In genomic region chr5:30072825-30073821, GRCm38 (mm10) we compare ENCODE assay signal across 8 mouse cellular contexts. TPM values are rescaled to one million over a fixed set of nuclear protein-coding genes. Genes with fewer than 3 reads are reported as not detected.
A peak's percentile ranks its signal among the peaks of the same experiment; 100 is the strongest.
DNase-seq lines count a peak whose midpoint lies in the region; ATAC-seq lines count a peak whose summit lies in the region.

Gene Tyms, minus strand, starts transcription at chr5:30073617.

- no peaks in the 10 kb centered on the region for H3K27me3 ChIP-seq in hindbrain, embryonic 11.5 days (ENCODE audit: control insufficient read depth, insufficient read depth, low read length)

- WGBS in hindbrain, embryonic 11.5 days, result under 1% methylated on average over 45 of the region's 45 CpGs

- peak within 1 kb of the TSS; percentile 87 for H3K9ac ChIP-seq in hindbrain, embryonic 11.5 days (ENCODE audit: low read depth, low read length)

- peak within 1 kb of the TSS; percentile 77 for H3K4me2 ChIP-seq in hindbrain, embryonic 11.5 days (replicated peaks; ENCODE audit: low read depth, low read length)

- H3K36me3 ChIP-seq in hindbrain, embryonic 11.5 days (ENCODE audit: control insufficient read depth, insufficient read depth, low read length), result no peaks in the 10 kb centered on the region

- H3K4me3 ChIP-seq in hindbrain, embryonic 11.5 days (ENCODE audit: low read depth, low read length), result peak within 1 kb of the TSS; percentile 63

- peak; percentile 85 for DNase-seq in Muller cell, postnatal 12 days (ENCODE audit: inconsistent ontology term)
- DNase-seq in cerebellum, adult 9-10 months, result peak; percentile 68
- peak; percentile 17 to 77 for DNase-seq in frontal cortex, adult 2 months (ENCODE audit: extremely low spot score in 1 of 2, low spot score in 1 of 2)
- DNase-seq in hindbrain, embryonic 11.5 days (ENCODE audit: low spot score), result peak; percentile 89
- peak; percentile 64 to 77 for DNase-seq in layer of hippocampus, postnatal 10 days (ENCODE audit: low spot score in 2 of 2)
- DNase-seq in lung, postnatal 10 days, result peak; percentile 87
- peak; percentile 59 for DNase-seq in retina, adult 2 months (ENCODE audit: low read depth, low spot score)
- peak; percentile 79 to 82 for DNase-seq in thymus, postnatal 36 days

- H3K27ac ChIP-seq in hindbrain, embryonic 11.5 days (ENCODE audit: low read depth, low read length), result peak within 1 kb of the TSS; percentile 43

- no peaks in the 10 kb centered on the region for H3K4me1 ChIP-seq in hindbrain, embryonic 11.5 days (replicated peaks; ENCODE audit: control insufficient read depth, insufficient read depth, low read length)

- ATAC-seq in hindbrain, embryonic 11.5 days (ENCODE audit: low FRiP score), result peak; percentile 90

- no peaks in the 10 kb centered on the region for H3K9me3 ChIP-seq in hindbrain, embryonic 11.5 days (ENCODE audit: control insufficient read depth, low read length)

RNA-seq across cellular contexts. Expression of gene Tyms, which starts in this region (rescaled TPM):
- polyA plus RNA-seq in frontal cortex, adult 2 months (2012; rRNA removed), result 3.7 and 3.9 TPM in 2 replicates
- 229 and 235 TPM in 2 replicates for polyA plus RNA-seq in hindbrain, embryonic 11.5 days (2014; fragmentation: Nextera tagmentation; extraction: Ambion mirVana)
- total RNA-seq in layer of hippocampus, postnatal 10 days (2021), result 1 to 10 TPM; 9.4 to 9.5 TPM

Comparison
In these comparisons a context has a peak if more than half of its experiments do, and no peak if none do; other contexts are left out.
1. Peak in every context shown above with its lines: DNase-seq, ATAC-seq, H3K4me3 ChIP-seq and H3K27ac ChIP-seq.
2. RNA of gene Tyms (polyA plus RNA-seq): 229 to 235 TPM in hindbrain, embryonic 11.5 days; 3.7 to 3.9 TPM in frontal cortex, adult 2 months; every median in the first group is over 10 times any median in the second.